Mouse (Mus musculus) erythroblast, adult 5-6 weeks (primary cell): ENCODE measurements around the gene Fbl. TPM values are rescaled to one million over a fixed set of nuclear protein-coding genes. Genes with fewer than 3 reads are reported as not detected.
A peak's percentile ranks its signal among the peaks of the same experiment; 100 is the strongest.
"Not testable (repeated sequence)": the region's sequence is repeated elsewhere in the genome, so short reads cannot be mapped to it uniquely, and the experiment has no call there.

ENCODE experiments used
- ATAC-seq: replicated peaks from 2 replicates; pipeline ENCODE4 v1.8.0; 2016; ENCODE audit warnings: moderate number of reproducible peaks, mild to moderate bottlenecking, moderate TSS enrichment, inconsistent platforms; ENCODE audit not compliant: poor library complexity, low FRiP score, severe bottlenecking
- total RNA-seq, 2 experiments: library from RNA; stranded (forward) in 1 of 2; stranded (reverse) in 1 of 2; fragments of 150-400 nt in 1 of 2; fragments of 200-764, 138-1000 nt in 1 of 2; gene quantifications; 2 replicates each; pipeline versions ENCODE4 v1.2.3 to v1.2.4; 2015 to 2017; ENCODE audit warnings: low replicate concordance in 2 of 2

Gene Fbl
- total RNA-seq, 2 experiments from 2014 or later = 12.5 to 22.2 TPM

- ATAC-seq = no peak
Observed at GRCm38 (mm10) chr7:28186631-28187030, 17.1 kb downstream of the Fbl start.

GRCm38 (mm10) chr7:28191489-28191888 is 22.0 kb downstream of the Fbl start:
- ATAC-seq = no peak

GRCm38 (mm10) chr7:28191903-28192302 is 22.4 kb downstream of the Fbl start:
- ATAC-seq = no peak

- no peak for ATAC-seq
Observed at GRCm38 (mm10) chr7:28195414-28196098, 26.0 kb downstream of the Fbl start.

GRCm38 (mm10) chr7:28196528-28196927 is 27.0 kb downstream of the Fbl start:
- no peak for ATAC-seq

- no peak for ATAC-seq
Observed at GRCm38 (mm10) chr7:28199054-28199453, 29.5 kb downstream of the Fbl start.

GRCm38 (mm10) chr7:28203207-28204108 is 33.9 kb downstream of the Fbl start:
- no peak for ATAC-seq

- no peak for ATAC-seq
Observed at GRCm38 (mm10) chr7:28206044-28206600, 36.6 kb downstream of the Fbl start.

- no peak for ATAC-seq
Observed at GRCm38 (mm10) chr7:28208396-28208987, 39.0 kb downstream of the Fbl start.

- ATAC-seq = no peak
Observed at GRCm38 (mm10) chr7:28208988-28209508, 39.5 kb downstream of the Fbl start.

- no peak for ATAC-seq
Observed at GRCm38 (mm10) chr7:28210731-28211130, 41.2 kb downstream of the Fbl start.

GRCm38 (mm10) chr7:28214142-28214541 is 44.6 kb downstream of the Fbl start:
- ATAC-seq = peak; percentile 55; the same call in 1 of the 2 replicates

GRCm38 (mm10) chr7:28215950-28216349 is 46.4 kb downstream of the Fbl start:
- ATAC-seq = not testable (repeated sequence)

- not testable (repeated sequence) for ATAC-seq
Observed at GRCm38 (mm10) chr7:28217811-28218210, 48.3 kb downstream of the Fbl start.

- ATAC-seq = not testable (repeated sequence)
Observed at GRCm38 (mm10) chr7:28218951-28219740, 49.6 kb downstream of the Fbl start.

- ATAC-seq = not testable (repeated sequence)
Observed at GRCm38 (mm10) chr7:28226836-28227235, 57.3 kb downstream of the Fbl start.

GRCm38 (mm10) chr7:28227421-28227820 is 57.9 kb downstream of the Fbl start:
- not testable (repeated sequence) for ATAC-seq
